Mouse (Mus musculus): ENCODE measurements around the gene Rnf39. TPM values are rescaled to one million over a fixed set of nuclear protein-coding genes. Genes with fewer than 3 reads are reported as not detected.

The Rnf39 gene
- polyA plus RNA-seq, 1 experiment from 2014 or later = 0.46 TPM

DNA sequence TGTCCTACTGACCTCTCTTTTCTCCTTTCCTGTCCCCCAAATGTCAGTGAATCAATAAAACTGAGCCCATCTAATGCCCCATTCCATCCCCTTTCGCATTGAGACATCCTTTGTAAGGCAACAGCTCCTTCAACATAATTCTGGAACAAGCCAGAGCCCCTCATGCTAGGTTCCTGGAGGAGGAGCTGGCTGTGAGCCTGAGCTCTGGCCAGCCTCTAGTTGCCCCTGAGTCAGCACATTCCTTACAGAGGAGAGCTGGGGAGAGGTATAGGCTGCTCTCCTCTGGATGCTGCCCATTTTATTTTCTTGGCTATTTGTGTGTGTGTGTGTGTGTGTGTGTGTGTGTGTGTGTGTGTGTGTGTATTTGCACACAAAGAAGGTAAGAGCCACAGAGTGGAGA, 34.5 kb upstream of the Rnf39 start:
- no peaks in the 10 kb centered on the region for H3K27me3 ChIP-seq (ENCODE audit: control insufficient read depth, insufficient read depth, low read length)
- no peaks in the 10 kb centered on the region for H3K36me3 ChIP-seq (ENCODE audit: control insufficient read depth, insufficient read depth, low read length)
- no peaks in the 10 kb centered on the region for H3K4me1 ChIP-seq (ENCODE audit: control insufficient read depth, insufficient read depth, low read length)
- no peaks in the 10 kb centered on the region for H3K9me3 ChIP-seq (ENCODE audit: control insufficient read depth, low read length)
- DNase-seq (ENCODE audit: low spot score, missing footprints) (no peak), ATAC-seq (ENCODE audit: low FRiP score) (no peak)
- H3K9ac ChIP-seq (ENCODE audit: low read length) = no peak overlapping the region
- H3K4me3 ChIP-seq (ENCODE audit: low read depth, low read length) = no peak overlapping the region
- H3K4me2 ChIP-seq = no peak overlapping the region
- H3K27ac ChIP-seq (ENCODE audit: low read depth, low read length) = no peak overlapping the region
- WGBS = 50% methylated on average over 1 of the region's 1 CpGs

DNA sequence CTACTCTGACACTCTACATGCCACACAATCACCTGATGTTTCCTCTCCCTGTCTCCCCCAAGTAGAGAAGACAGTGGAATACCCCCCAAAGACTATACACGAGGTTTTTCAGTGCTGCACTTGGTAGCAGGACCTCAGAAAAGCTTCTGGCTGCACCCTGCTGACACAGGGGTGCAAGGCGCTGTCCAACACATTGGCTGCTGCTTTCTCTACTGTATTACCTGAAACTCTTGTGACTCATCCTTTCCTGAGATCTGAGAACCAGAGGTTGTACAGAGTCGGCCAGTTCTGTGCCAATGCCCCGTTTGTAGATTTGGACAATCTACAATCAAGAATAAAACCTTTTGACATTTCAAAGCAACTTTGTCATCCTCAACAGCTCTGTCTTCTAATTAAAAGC, 32.9 kb upstream of the Rnf39 start:
- Histone ChIP-seq H3K4me1 (ENCODE audit: control insufficient read depth, insufficient read depth, low read length) (no peaks in the 10 kb centered on the region), H3K9me3 (ENCODE audit: control insufficient read depth, low read length) (no peaks in the 10 kb centered on the region), H3K4me2 (no peak overlapping the region), H3K27me3 (ENCODE audit: control insufficient read depth, insufficient read depth, low read length) (no peaks in the 10 kb centered on the region), H3K9ac (ENCODE audit: low read length) (no peak overlapping the region), H3K4me3 (ENCODE audit: low read depth, low read length) (no peak overlapping the region), H3K36me3 (ENCODE audit: control insufficient read depth, insufficient read depth, low read length) (no peaks in the 10 kb centered on the region), H3K27ac (ENCODE audit: low read depth, low read length) (no peak overlapping the region)
- no peak for DNase-seq (ENCODE audit: low spot score, missing footprints)
- no peak for ATAC-seq (ENCODE audit: low FRiP score)
- WGBS = 57% methylated on average over 4 of the region's 4 CpGs

DNA sequence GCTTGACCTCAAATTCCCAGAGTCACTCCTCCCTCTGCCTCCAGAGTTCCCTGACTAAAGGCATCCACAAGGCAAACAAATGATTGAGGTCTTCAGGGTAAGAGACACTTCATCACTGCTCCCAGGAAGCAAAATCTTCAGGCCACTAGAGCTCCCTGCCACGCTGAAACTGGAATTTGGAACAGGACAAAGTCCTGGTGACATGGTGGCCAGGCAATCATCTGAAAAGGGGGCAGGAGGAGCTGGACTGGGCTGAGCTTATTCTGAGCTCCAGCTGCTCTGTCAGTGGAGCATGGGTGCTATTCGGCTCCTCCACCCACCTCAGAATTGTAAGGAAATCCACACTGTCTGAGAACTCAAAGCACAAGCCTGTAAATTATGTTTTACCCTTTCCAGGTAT, 30.7 kb upstream of the Rnf39 start:
- ATAC-seq (ENCODE audit: low FRiP score) (no peak), DNase-seq (ENCODE audit: low spot score, missing footprints) (no peak)
- Histone ChIP-seq H3K27me3 (ENCODE audit: control insufficient read depth, insufficient read depth, low read length) (no peaks in the 10 kb centered on the region), H3K4me2 (no peak overlapping the region), H3K9me3 (ENCODE audit: control insufficient read depth, low read length) (no peaks in the 10 kb centered on the region), H3K27ac (ENCODE audit: low read depth, low read length) (no peak overlapping the region), H3K9ac (ENCODE audit: low read length) (no peak overlapping the region), H3K4me3 (ENCODE audit: low read depth, low read length) (no peak overlapping the region), H3K4me1 (ENCODE audit: control insufficient read depth, insufficient read depth, low read length) (no peaks in the 10 kb centered on the region), H3K36me3 (ENCODE audit: control insufficient read depth, insufficient read depth, low read length) (no peaks in the 10 kb centered on the region)
- 85% methylated on average over 2 of the region's 2 CpGs for WGBS

- WGBS = 7% methylated on average over 2 of the region's 2 CpGs
- no peaks in the 10 kb centered on the region for H3K9me3 ChIP-seq (ENCODE audit: control insufficient read depth, low read length)
- no peak overlapping the region for H3K4me2 ChIP-seq
- no peak overlapping the region for H3K4me3 ChIP-seq (ENCODE audit: low read depth, low read length)
- H3K4me1 ChIP-seq (ENCODE audit: control insufficient read depth, insufficient read depth, low read length) = no peaks in the 10 kb centered on the region
- H3K27ac ChIP-seq (ENCODE audit: low read depth, low read length) = no peak overlapping the region
- no peaks in the 10 kb centered on the region for H3K27me3 ChIP-seq (ENCODE audit: control insufficient read depth, insufficient read depth, low read length)
- H3K36me3 ChIP-seq (ENCODE audit: control insufficient read depth, insufficient read depth, low read length) = no peaks in the 10 kb centered on the region
- ATAC-seq (ENCODE audit: low FRiP score) (peak; percentile 73), DNase-seq (ENCODE audit: low spot score, missing footprints) (peak; percentile 97)
- no peak overlapping the region for H3K9ac ChIP-seq (ENCODE audit: low read length)
These were observed 28.6 kb upstream of the Rnf39 start for GRCm38 (mm10) chr17:36914108-36914507.

DNA sequence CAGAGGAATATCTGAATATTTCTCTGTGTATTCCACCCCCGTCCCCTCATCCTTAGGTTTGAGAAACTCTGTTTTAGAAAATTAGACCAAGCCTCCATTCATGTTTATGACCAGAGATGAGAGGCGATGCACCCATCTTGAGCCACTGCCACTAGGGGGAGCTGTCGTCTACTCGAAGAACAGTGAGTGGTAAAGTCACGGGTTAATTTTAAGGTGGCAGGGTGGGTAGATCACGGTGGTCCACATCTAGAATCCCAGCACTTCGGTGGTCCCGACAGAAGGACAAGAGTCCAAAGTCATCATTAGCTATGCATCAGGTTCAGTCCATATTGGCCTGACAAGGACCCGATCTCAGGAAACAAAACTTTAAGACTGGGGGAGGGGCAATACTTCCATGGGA, 27.6 kb upstream of the Rnf39 start:
- WGBS = 16% methylated on average over 9 of the region's 9 CpGs
- ATAC-seq (ENCODE audit: low FRiP score) (peak; percentile 38; the same call in 1 of the 2 replicates), DNase-seq (ENCODE audit: low spot score, missing footprints) (peak; percentile 93)
- H3K4me3 ChIP-seq (ENCODE audit: low read depth, low read length) = no peak overlapping the region
- no peak overlapping the region for H3K9ac ChIP-seq (ENCODE audit: low read length)
- H3K27me3 ChIP-seq (ENCODE audit: control insufficient read depth, insufficient read depth, low read length) = no peaks in the 10 kb centered on the region
- H3K36me3 ChIP-seq (ENCODE audit: control insufficient read depth, insufficient read depth, low read length) = no peaks in the 10 kb centered on the region
- H3K9me3 ChIP-seq (ENCODE audit: control insufficient read depth, low read length) = no peaks in the 10 kb centered on the region
- no peak overlapping the region for H3K4me2 ChIP-seq
- no peaks in the 10 kb centered on the region for H3K4me1 ChIP-seq (ENCODE audit: control insufficient read depth, insufficient read depth, low read length)
- no peak overlapping the region for H3K27ac ChIP-seq (ENCODE audit: low read depth, low read length)

DNA sequence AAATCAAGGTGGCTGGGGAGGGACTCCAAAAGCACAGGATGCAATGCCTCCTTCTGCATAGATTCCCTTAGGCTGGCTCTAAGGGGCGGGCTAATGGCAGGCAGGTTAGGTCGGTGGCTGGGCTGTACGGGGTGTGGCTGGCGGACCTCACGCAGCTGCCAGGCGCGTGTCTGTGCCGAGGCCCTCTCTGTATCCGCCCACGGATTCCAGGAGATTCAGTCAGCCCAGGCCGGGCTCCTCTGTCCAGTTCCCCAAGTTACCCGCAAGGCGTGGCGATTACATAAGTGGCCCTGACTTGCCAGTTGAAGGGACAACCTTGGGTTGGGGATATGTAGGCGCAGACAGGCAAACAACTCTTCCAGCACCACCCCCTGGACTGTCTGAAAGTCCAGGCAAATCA, 22.5 kb upstream of the Rnf39 start:
- Histone ChIP-seq H3K4me3 (ENCODE audit: low read depth, low read length) (no peak overlapping the region), H3K27ac (ENCODE audit: low read depth, low read length) (no peak overlapping the region), H3K4me2 (no peak overlapping the region), H3K9me3 (ENCODE audit: control insufficient read depth, low read length) (no peaks in the 10 kb centered on the region), H3K4me1 (ENCODE audit: control insufficient read depth, insufficient read depth, low read length) (no peaks in the 10 kb centered on the region), H3K9ac (ENCODE audit: low read length) (no peak overlapping the region), H3K27me3 (ENCODE audit: control insufficient read depth, insufficient read depth, low read length) (no peaks in the 10 kb centered on the region), H3K36me3 (ENCODE audit: control insufficient read depth, insufficient read depth, low read length) (no peaks in the 10 kb centered on the region)
- ATAC-seq (ENCODE audit: low FRiP score) (no peak), DNase-seq (ENCODE audit: low spot score, missing footprints) (no peak)
- 55% methylated on average over 15 of the region's 15 CpGs for WGBS

- ATAC-seq (ENCODE audit: low FRiP score) = no peak
- 85% methylated on average over 4 of the region's 4 CpGs for WGBS
These were observed 20.0 kb upstream of the Rnf39 start for GRCm38 (mm10) chr17:36922715-36923114.

DNA sequence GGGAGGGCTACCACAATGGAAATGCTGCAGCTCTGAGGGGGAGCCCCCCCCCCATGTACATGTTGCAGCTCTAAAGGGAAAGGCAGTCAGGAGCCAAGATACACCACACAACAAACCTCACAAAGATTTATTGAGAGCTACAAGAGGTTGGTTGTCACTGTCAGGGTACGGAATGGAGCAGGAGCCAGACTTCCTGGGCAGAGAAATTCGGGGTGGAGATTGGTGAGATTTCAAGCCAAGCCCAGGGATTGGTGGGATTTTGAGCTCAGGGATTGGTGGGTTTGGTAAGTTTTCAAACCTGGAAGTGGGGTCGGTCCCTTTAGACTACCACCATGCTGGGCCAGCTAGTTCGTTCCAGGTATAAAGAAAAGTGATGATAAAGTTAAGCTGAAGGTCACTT, 19.2 kb upstream of the Rnf39 start:
- DNase-seq (ENCODE audit: low spot score, missing footprints) (no peak), ATAC-seq (ENCODE audit: low FRiP score) (no peak)
- no peaks in the 10 kb centered on the region for H3K27me3 ChIP-seq (ENCODE audit: control insufficient read depth, insufficient read depth, low read length)
- H3K4me2 ChIP-seq = no peak overlapping the region
- WGBS = 68% methylated on average over 4 of the region's 4 CpGs
- no peak overlapping the region for H3K9ac ChIP-seq (ENCODE audit: low read length)
- H3K36me3 ChIP-seq (ENCODE audit: control insufficient read depth, insufficient read depth, low read length) = no peaks in the 10 kb centered on the region
- H3K4me3 ChIP-seq (ENCODE audit: low read depth, low read length) = no peak overlapping the region
- no peaks in the 10 kb centered on the region for H3K9me3 ChIP-seq (ENCODE audit: control insufficient read depth, low read length)
- H3K27ac ChIP-seq (ENCODE audit: low read depth, low read length) = no peak overlapping the region
- H3K4me1 ChIP-seq (ENCODE audit: control insufficient read depth, insufficient read depth, low read length) = no peaks in the 10 kb centered on the region

More at GRCm38 (mm10) chr17:36922715-36923114, 20.0 kb upstream of the Rnf39 start:
- Histone ChIP-seq H3K9ac (ENCODE audit: low read length) (no peak overlapping the region), H3K36me3 (ENCODE audit: control insufficient read depth, insufficient read depth, low read length) (no peaks in the 10 kb centered on the region), H3K9me3 (ENCODE audit: control insufficient read depth, low read length) (no peaks in the 10 kb centered on the region), H3K27ac (ENCODE audit: low read depth, low read length) (no peak overlapping the region), H3K4me3 (ENCODE audit: low read depth, low read length) (no peak overlapping the region), H3K27me3 (ENCODE audit: control insufficient read depth, insufficient read depth, low read length) (no peaks in the 10 kb centered on the region), H3K4me2 (no peak overlapping the region), H3K4me1 (ENCODE audit: control insufficient read depth, insufficient read depth, low read length) (no peaks in the 10 kb centered on the region)
- no peak for DNase-seq (ENCODE audit: low spot score, missing footprints)

- Histone ChIP-seq H3K27ac (ENCODE audit: low read depth, low read length) (no peak overlapping the region), H3K9me3 (ENCODE audit: control insufficient read depth, low read length) (no peaks in the 10 kb centered on the region), H3K4me1 (ENCODE audit: control insufficient read depth, insufficient read depth, low read length) (no peaks in the 10 kb centered on the region), H3K36me3 (ENCODE audit: control insufficient read depth, insufficient read depth, low read length) (no peaks in the 10 kb centered on the region), H3K4me3 (ENCODE audit: low read depth, low read length) (no peak overlapping the region), H3K9ac (ENCODE audit: low read length) (no peak overlapping the region), H3K4me2 (no peak overlapping the region), H3K27me3 (ENCODE audit: control insufficient read depth, insufficient read depth, low read length) (no peaks in the 10 kb centered on the region)
- no peak for DNase-seq (ENCODE audit: low spot score, missing footprints)
- no peak for ATAC-seq (ENCODE audit: low FRiP score)
- 61% methylated on average over 10 of the region's 10 CpGs for WGBS
These were observed 15.1 kb upstream of the Rnf39 start for GRCm38 (mm10) chr17:36927496-36928120.

All from midbrain, embryonic 11.5 days (tissue).